Mouse (Mus musculus): ENCODE results near the gene Wipf3.

- TF ChIP-seq CTCF (IDR thresholded peaks at IDR 0.05; ENCODE audit: low read depth), result no peak
- TF ChIP-seq EP300 (optimal IDR thresholded peaks at IDR 0.05), result no peak
Observed at GRCm38 (mm10) chr6:54471866-54472265, 42.5 kb downstream of the Wipf3 start.
